Mouse (Mus musculus): ENCODE measurements around the gene Pcx.

Gene Pcx

GRCm38 (mm10) chr19:4509986-4510963 is at the start of gene Pcx:
Gene Pcx (plus strand): TSS chr19:4510472.
- peak; percentile 100 for DNase-seq (ENCODE audit: low read depth)

- no peak for DNase-seq (ENCODE audit: low read depth)
Measured at GRCm38 (mm10) chr19:4461981-4462380, 48.3 kb upstream of the Pcx start.

- no peak for DNase-seq (ENCODE audit: low read depth)
Measured at GRCm38 (mm10) chr19:4464666-4465065, 45.6 kb upstream of the Pcx start.

- DNase-seq (ENCODE audit: low read depth), result peak; percentile 58
Measured at GRCm38 (mm10) chr19:4468363-4468762, 41.9 kb upstream of the Pcx start.

DNA sequence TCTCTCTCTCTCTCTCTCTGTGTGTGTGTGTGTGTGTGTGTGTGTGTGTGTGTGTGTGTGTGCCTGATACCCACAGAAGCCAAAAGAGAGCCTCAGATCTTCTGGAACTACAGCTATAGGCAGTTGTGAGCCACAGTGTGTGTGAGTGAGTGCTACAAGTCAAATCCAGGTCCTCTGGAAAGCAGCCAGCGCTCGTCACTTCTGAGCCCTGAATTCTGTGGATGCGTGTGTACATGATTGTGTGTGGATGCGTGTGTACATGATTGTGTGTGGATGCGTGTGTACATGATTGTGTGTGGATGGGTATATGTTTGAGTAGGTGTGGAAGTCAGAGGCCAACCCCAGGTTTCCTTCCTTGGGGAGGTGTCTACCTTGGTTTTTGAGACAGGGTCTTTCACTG is 36.7 kb upstream of the Pcx start:
- no peak for DNase-seq (ENCODE audit: low read depth)

GRCm38 (mm10) chr19:4474739-4475138 is 35.5 kb upstream of the Pcx start:
- DNase-seq (ENCODE audit: low read depth), result no peak

GRCm38 (mm10) chr19:4475224-4475925 is 34.9 kb upstream of the Pcx start:
- no peak for DNase-seq (ENCODE audit: low read depth)

DNA sequence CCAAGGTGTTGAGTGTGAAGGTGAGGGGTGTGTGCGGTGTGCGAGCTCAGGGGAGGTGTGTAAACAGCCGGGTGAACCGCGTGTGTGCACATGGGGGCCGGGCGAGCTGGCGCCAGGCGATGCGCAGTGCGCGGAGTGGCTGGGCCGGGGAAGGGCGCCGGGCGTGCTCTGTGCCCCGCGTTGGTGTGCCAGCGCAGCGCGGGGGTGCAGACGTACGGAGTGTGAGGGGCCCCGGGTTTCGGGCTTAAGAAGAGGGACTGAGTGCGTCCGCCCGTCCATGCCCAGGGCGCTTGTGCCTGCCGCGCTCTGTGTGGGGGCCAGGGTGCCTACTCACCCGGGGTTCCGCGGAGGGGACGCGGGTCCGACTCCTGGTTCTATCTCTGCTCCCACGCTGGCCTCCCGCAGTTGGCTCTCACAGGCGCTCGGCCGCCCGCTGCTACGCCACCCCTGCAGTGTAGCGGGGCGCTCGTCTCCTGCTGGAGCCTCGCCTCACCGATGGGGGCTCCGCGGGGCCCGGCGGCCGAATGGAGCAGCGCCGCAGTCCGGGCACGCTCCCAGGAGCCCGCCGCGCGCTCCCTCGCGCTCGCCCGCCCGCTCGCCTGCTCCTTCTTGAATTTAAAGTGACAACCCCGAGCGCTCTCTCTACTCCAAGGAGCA is 33.5 kb upstream of the Pcx start:
- no peak for DNase-seq (ENCODE audit: low read depth)

- DNase-seq (ENCODE audit: low read depth), result peak; percentile 33
Measured at GRCm38 (mm10) chr19:4477345-4478189, 32.7 kb upstream of the Pcx start, which contains the start of gene Syt12. Gene Syt12 (minus strand): TSS chr19:4477447.

DNA sequence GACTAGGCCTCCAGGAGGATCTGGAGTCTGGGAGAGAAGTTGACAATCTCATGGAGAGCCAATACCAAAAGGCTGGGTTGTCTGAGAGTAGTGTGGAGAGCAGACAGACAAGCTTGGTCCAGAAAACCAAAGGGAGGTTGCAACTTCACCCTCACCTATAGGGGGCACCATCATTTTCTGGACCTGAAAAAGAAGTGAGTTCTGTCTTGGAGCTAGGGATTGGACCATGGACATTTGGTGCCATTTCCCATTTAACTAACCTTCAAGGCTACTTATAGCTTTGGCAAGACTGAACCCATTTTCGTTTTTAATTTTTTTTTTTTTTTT is 32.1 kb upstream of the Pcx start:
- peak; percentile 38 for DNase-seq (ENCODE audit: low read depth)

GRCm38 (mm10) chr19:4480041-4480440 is 30.2 kb upstream of the Pcx start:
- no peak for DNase-seq (ENCODE audit: low read depth)

- DNase-seq (ENCODE audit: low read depth), result no peak
Measured at GRCm38 (mm10) chr19:4481326-4481725, 28.9 kb upstream of the Pcx start.

- DNase-seq (ENCODE audit: low read depth), result peak; percentile 40
Measured at GRCm38 (mm10) chr19:4482111-4482859, 28.0 kb upstream of the Pcx start.

DNA sequence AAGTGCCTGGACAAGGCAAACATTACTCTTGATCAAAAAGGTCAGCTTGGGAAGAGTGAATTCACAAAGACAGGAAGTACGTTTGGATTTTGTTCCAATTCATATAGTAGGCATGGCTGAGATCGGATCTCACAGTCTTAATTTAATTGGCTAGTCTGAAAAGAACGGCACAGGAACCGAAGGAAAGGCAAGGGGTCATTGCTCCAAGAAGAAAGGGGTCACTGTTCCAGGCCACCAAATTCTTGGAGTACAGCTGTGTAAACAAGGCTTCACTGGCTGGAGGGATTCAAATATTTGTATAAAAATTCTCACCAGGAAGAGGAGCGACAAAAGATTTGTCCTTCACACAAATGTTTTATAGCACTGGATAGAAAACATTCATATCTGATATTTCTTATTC is 25.3 kb upstream of the Pcx start:
- DNase-seq (ENCODE audit: low read depth), result no peak

- DNase-seq (ENCODE audit: low read depth), result no peak
Measured at GRCm38 (mm10) chr19:4487877-4488276, 22.4 kb upstream of the Pcx start.

GRCm38 (mm10) chr19:4491080-4491695 is 19.1 kb upstream of the Pcx start:
- DNase-seq (ENCODE audit: low read depth), result peak; percentile 31

- peak; percentile 90 for DNase-seq (ENCODE audit: low read depth)
Measured at GRCm38 (mm10) chr19:4492526-4493296, 17.6 kb upstream of the Pcx start.

DNA sequence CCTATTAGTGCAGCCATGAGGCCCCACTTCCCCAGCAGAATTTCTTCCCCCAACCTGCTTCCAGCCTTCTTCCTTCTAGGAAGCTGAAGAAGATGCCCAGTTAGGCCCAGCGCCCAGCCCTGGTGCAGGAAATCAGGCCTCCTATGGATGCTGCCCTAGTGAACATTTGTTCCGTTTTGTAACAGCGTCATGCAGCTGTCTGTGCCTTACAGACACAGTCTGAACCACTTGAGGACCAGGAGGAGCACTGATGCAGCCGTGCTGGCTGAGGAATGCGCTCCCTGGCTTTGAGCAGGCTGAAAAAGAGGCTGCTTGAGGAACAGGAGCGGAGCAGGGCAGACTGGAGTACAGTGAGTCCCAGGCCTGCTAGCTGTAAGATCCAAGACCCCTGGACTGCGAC is 15.6 kb upstream of the Pcx start:
- no peak for DNase-seq (ENCODE audit: low read depth)

DNA sequence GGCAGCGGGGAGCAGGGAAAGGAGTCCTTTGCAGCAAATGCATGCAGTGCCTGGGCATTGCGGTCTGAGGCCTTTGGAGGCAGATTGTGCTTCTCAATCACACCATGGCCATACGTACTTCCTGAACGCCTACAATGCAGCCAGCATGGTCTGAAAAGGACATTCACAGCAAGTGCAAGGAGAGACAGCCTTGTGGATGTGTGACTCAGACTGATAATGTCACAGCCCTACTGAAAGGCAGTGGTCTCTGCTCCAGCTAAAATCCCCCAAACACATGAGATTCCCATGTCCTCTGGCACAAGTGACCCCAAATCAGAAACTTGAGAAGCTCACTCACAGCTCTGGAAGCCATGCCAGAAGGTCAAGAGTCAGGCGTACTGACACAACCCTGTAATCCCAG is 14.5 kb upstream of the Pcx start:
- DNase-seq (ENCODE audit: low read depth), result no peak

Data from NIH3T3 (cell line).